Mouse (Mus musculus) midbrain, embryonic 13.5 days (tissue): ENCODE data around the gene Gvin1. TPM values are rescaled to one million over a fixed set of nuclear protein-coding genes. Genes with fewer than 3 reads are reported as not detected.
A peak's percentile ranks its signal among the peaks of the same experiment; 100 is the strongest.
"Not testable (repeated sequence)": the region's sequence is repeated elsewhere in the genome, so short reads cannot be mapped to it uniquely, and the experiment has no call there.

Source experiments
- ATAC-seq: fragments of 200-750 bp; cut with Nextera tagmentation; 2 replicates; pipeline ENCODE4 v1.8.0; 2017; ENCODE audit warnings: mild to moderate bottlenecking, moderate TSS enrichment, moderate library complexity
- H3K27ac ChIP-seq: fragments of 300-500 bp; sonication (generic); 2 replicates; pipeline ENCODE4 v1.5.1; 2015; ENCODE audit warnings: inconsistent platforms, mild to moderate bottlenecking, moderate library complexity
- H3K27me3 ChIP-seq: fragments of 300-500 bp; sonication (generic); 2 replicates; pipeline ENCODE4 v1.6.1; 2015; ENCODE audit warnings: mild to moderate bottlenecking, inconsistent platforms
- H3K36me3 ChIP-seq: fragments of 300-500 bp; sonication (generic); 2 replicates; pipeline ENCODE4 v1.6.1; 2015; ENCODE audit warnings: mild to moderate bottlenecking, inconsistent platforms
- H3K4me1 ChIP-seq: fragments of 300-500 bp; sonication (generic); replicated peaks from 2 replicates; pipeline ENCODE4 v1.6.1; 2015; ENCODE audit warnings: inconsistent platforms
- H3K4me2 ChIP-seq: fragments of 300-500 bp; sonication (generic); replicated peaks from 2 replicates; pipeline ENCODE4 v1.6.1; 2015; ENCODE audit warnings: moderate library complexity, mild to moderate bottlenecking, inconsistent platforms
- H3K4me3 ChIP-seq: fragments of 300-500 bp; sonication (generic); replicated peaks from 2 replicates; pipeline ENCODE4 v1.5.1; 2015; ENCODE audit warnings: mild to moderate bottlenecking, inconsistent platforms
- H3K9ac ChIP-seq: fragments of 300-500 bp; sonication (generic); replicated peaks from 2 replicates; pipeline ENCODE4 v1.6.1; 2015; ENCODE audit warnings: mild to moderate bottlenecking, inconsistent platforms
- H3K9me3 ChIP-seq: fragments of 300-500 bp; sonication (generic); 2 replicates; pipeline ENCODE4 v1.6.1; 2016; ENCODE audit warnings: mild to moderate bottlenecking, inconsistent platforms
- WGBS: fragments of 180-500 bp; shearing (Covaris S2); methylation state at CpG from one replicate; pipeline ENCODE4 v1.1.7; 2015; 5-methylcytosine and 5-hydroxymethylcytosine counted together
- polyA plus RNA-seq: library from polyadenylated mRNA; unstranded; fragments of >200 nt; fragmentation: Nextera tagmentation; extraction: Ambion mirVana; gene quantifications from 2 replicates; pipeline ENCODE4 v1.2.1, GENCODE M21; 2015

Gene Gvin1
- polyA plus RNA-seq, 1 experiment from 2014 or later = 0.15 TPM

DNA sequence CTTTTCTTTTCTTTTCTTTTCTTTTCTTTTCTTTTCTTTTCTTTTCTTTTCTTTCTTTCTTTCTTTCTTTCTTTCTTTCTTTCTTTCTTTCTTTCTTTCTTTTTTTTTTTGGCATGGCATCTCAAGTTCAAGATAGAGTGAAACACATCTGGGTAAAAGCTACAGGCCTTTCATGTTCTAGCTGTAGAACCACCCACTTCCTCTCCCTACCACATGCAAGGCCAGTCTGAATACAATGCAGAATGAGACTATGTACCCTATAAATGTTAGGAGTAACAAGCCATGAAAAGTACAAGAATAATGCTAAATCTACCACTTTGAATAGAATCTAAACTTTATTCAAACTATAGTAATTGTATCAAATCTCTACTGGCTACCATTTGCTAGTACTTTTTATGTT is 38.1 kb downstream of the Gvin1 start:
- H3K4me2 ChIP-seq, H3K27ac ChIP-seq, H3K4me3 ChIP-seq, ATAC-seq, H3K9me3 ChIP-seq, H3K27me3 ChIP-seq, H3K9ac ChIP-seq, H3K4me1 ChIP-seq, H3K36me3 ChIP-seq: not testable (repeated sequence)

DNA sequence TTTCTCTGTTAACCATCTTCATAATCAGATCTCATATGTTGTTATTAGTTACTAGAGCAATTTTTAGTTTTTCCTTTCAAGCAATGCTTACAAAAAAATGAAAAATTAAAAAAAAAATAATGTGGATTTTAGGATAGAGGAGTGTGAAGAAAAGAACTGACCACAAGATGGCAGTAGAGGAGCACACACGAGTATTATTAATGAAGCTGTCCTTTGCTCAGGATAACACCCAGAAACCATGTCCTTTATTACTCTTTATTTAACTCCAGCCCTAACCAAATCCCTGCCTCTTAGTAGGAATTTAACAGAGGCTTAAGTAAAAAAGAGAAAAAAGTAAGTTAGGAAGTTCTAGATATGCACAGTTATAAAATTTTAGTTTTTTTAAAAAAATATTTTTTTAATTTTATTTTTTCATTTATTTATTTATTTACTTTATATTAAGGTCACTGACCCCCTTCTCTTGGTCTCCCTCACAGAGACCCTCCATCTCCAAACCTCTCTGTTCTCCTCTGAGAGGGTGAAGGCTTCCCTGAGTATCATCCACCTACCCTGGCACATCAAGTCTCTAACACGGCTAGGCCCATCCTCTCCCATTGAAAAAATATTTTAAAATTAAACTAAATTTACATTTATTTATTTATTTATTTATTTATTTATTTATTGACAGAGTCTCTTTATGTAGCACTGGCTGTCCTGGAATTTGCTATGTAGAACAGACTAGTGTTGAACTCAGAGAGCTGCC is 69.9 kb downstream of the Gvin1 start:
- not testable (repeated sequence) for H3K4me2 ChIP-seq, H3K4me1 ChIP-seq, H3K27ac ChIP-seq, H3K4me3 ChIP-seq, H3K36me3 ChIP-seq, H3K9me3 ChIP-seq, H3K27me3 ChIP-seq, H3K9ac ChIP-seq
- WGBS = 80% methylated on average over 1 of the region's 2 CpGs
- ATAC-seq = 0 out of 2 replicates have a peak, but pooled peaks have one; percentile 77

DNA sequence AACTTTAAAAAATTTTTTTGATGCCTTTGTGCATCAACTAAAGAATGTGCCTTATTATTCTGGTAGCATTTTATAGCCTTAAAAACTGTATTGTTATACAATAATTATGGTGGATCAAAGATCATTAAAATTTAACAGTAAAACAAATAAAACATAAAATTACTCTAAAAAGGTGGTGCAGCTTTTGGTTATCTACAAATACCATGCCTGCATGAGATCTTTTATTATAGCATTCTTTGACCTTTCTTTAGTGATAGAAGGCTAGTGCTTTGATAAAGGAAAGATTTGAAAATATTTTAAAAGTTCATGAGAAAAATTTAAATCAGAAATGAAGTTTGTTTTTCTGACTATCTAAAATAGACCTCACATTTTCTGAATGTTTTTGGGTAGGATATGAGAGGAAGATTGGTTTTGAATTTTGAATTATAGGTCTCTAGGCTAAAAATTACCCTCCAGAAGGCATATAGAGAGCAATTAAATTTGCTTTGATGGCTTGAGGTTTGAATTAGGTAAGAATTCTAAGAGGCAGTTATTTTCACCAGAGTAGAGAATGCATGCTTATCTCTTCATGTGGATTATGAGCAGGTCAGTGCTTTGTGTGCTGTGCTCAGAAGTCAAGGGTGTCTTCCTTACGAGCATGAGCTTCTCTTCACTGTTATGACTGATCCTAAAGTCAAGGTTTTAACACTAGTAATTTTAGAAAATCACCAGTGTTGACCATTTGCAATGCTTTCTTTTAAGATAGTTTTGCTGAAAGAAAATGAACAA is 73.8 kb downstream of the Gvin1 start:
- H3K4me3 ChIP-seq, H3K4me1 ChIP-seq, H3K9ac ChIP-seq, H3K4me2 ChIP-seq, H3K9me3 ChIP-seq, H3K27ac ChIP-seq, H3K36me3 ChIP-seq, H3K27me3 ChIP-seq, ATAC-seq: not testable (repeated sequence)
- WGBS = no CpG with 5 or more reads among the region's 1 CpGs

DNA sequence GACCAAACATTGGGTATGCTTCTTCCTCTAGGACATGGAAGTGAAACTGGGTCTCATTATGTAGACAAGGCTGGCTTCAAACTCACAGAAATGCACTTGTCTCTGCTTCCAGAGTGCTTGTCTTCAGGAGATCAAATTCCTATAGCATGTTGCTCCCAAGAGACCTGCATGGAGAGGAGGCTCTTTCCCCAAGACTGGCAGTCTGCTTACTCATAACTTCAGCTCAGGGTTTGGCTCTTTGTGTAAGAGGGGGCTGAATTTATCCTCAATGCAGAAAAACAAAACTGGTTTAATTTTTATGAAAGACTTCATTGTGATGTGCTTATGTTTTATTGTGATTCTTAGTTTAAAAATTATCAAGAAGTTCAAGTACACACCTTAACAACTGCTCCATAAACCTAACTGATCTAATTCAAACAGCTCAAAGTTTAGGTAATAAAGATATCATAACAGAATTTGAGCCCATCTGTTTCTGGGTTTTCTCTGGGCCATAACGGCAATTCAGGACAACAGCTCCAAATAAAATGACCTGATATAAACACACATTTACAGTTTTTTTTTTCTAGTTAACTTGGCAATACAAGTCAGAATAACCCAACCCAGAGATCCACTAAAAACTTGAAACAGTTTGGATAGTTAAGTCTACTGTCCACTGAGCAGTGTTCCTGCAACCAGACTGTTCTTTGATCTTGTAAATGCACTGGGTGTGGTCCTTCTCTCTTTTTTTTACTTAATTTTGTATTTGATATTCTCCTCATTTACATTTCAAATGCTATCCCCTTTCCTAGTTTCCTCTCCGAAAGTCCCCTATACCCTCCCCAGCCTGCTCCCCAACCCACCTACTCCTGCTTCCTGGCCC is 97.8 kb downstream of the Gvin1 start:
- H3K36me3 ChIP-seq, H3K4me3 ChIP-seq, H3K27me3 ChIP-seq, H3K27ac ChIP-seq, ATAC-seq, H3K4me2 ChIP-seq, H3K9ac ChIP-seq, H3K4me1 ChIP-seq, H3K9me3 ChIP-seq: not testable (repeated sequence)
- no CpG with 5 or more reads among the region's 2 CpGs for WGBS
